Mouse (Mus musculus) lung, embryonic 14.5 days (tissue): Measurements from ENCODE around the gene Msl2. TPM values are rescaled to one million over a fixed set of nuclear protein-coding genes. Genes with fewer than 3 reads are reported as not detected.

Source experiments
- ATAC-seq: fragments of 200-750 bp; cut with Nextera tagmentation; 2 replicates; pipeline ENCODE4 v1.8.0; 2017; ENCODE audit warnings: mild to moderate bottlenecking, moderate TSS enrichment, moderate library complexity; ENCODE audit not compliant: insufficient read depth
- DNase-seq: peaks from one replicate; pipeline ENCODE4 v3.0.0-alpha.2; 2015
- H3K27ac ChIP-seq: fragments of 300-500 bp; sonication (generic); 2 replicates; pipeline ENCODE4 v1.5.1; 2014; ENCODE audit warnings: low read depth, mild to moderate bottlenecking, moderate library complexity
- H3K27me3 ChIP-seq: fragments of 300-500 bp; sonication (generic); 2 replicates; pipeline ENCODE4 v1.6.1; 2014; ENCODE audit warnings: low read length, control low read depth; ENCODE audit not compliant: insufficient read depth
- H3K36me3 ChIP-seq: fragments of 300-500 bp; sonication (generic); 2 replicates; pipeline ENCODE4 v1.6.1; 2014; ENCODE audit warnings: control low read depth; ENCODE audit not compliant: insufficient read depth
- H3K4me1 ChIP-seq: fragments of 300-500 bp; sonication (generic); 2 replicates; pipeline ENCODE4 v1.6.1; 2014; ENCODE audit warnings: antibody characterized with exemption, control low read depth; ENCODE audit not compliant: insufficient read depth
- H3K4me2 ChIP-seq: fragments of 300-500 bp; sonication (generic); 2 replicates; pipeline ENCODE4 v1.6.1; 2014; ENCODE audit warnings: mild to moderate bottlenecking
- H3K4me3 ChIP-seq: fragments of 300-500 bp; sonication (generic); 2 replicates; pipeline ENCODE4 v1.5.1; 2014; ENCODE audit warnings: low read depth, low read length
- H3K9ac ChIP-seq: fragments of 300-500 bp; sonication (generic); 2 replicates; pipeline ENCODE4 v1.6.1; 2014
- H3K9me3 ChIP-seq: fragments of 300-500 bp; sonication (generic); 2 replicates; pipeline ENCODE4 v1.6.1; 2016; ENCODE audit warnings: low read depth, low read length, control low read depth
- CTCF ChIP-seq: IDR thresholded peaks from 2 replicates; pipeline ENCODE4 v1.5.1; 2016; ENCODE audit warnings: antibody characterized with exemption, low read depth
- WGBS: fragments of 180-500 bp; shearing (Covaris S2); extraction: QIAGEN DNeasy Blood & Tissue Kit; methylation state at CpG from one replicate; pipeline ENCODE4 v1.1.7; 2014; 5-methylcytosine and 5-hydroxymethylcytosine counted together
- polyA plus RNA-seq: library from polyadenylated mRNA; unstranded; fragments of >200 nt; fragmentation: Nextera tagmentation; extraction: Ambion mirVana; gene quantifications from 2 replicates; pipeline ENCODE4 v1.2.1, GENCODE M21; 2014

Gene Msl2
- polyA plus RNA-seq, 1 experiment from 2014 or later = 8.4 TPM

GRCm38 (mm10) chr9:101074332-101075021 lies 576 bp downstream of the Msl2 start:
- under 1% methylated on average over 80 of the region's 100 CpGs for WGBS

GRCm38 (mm10) chr9:101075091-101075581 lies 1.2 kb downstream of the Msl2 start:
- Histone ChIP-seq H3K9me3 (no peaks in the 10 kb centered on the region), H3K4me2 (peak overlapping the region; percentile 94), H3K4me1 (peaks cover 18% of the 10 kb centered on the region), H3K36me3 (peaks cover 8% of the 10 kb centered on the region; the same call in 1 of the 2 replicates), H3K4me3 (peak overlapping the region; percentile 95), H3K27me3 (no peaks in the 10 kb centered on the region), H3K9ac (peak overlapping the region; percentile 98), H3K27ac (peak overlapping the region; percentile 100)
- TF ChIP-seq CTCF = no peak
- ATAC-seq (no peak), DNase-seq (peak; percentile 79)
- under 1% methylated on average over 25 of the region's 25 CpGs for WGBS

More at GRCm38 (mm10) chr9:101074332-101075021, 576 bp downstream of the Msl2 start:
- Histone ChIP-seq H3K36me3 (peaks cover 7% of the 10 kb centered on the region; the same call in 1 of the 2 replicates), H3K9ac (peak overlapping the region; percentile 98), H3K4me3 (peak overlapping the region; percentile 95), H3K4me2 (peak overlapping the region; percentile 94), H3K9me3 (no peaks in the 10 kb centered on the region), H3K27ac (peak overlapping the region; percentile 100), H3K4me1 (peaks cover 18% of the 10 kb centered on the region), H3K27me3 (no peaks in the 10 kb centered on the region)
- ATAC-seq = peak; percentile 81
- peak; percentile 88 for DNase-seq
- TF ChIP-seq CTCF = no peak

- no peak overlapping the region for H3K27ac ChIP-seq
- ATAC-seq (no peak), DNase-seq (no peak)
- H3K4me3 ChIP-seq = peak overlapping the region; percentile 95
- H3K4me1 ChIP-seq = peaks cover 18% of the 10 kb centered on the region
- no peaks in the 10 kb centered on the region for H3K9me3 ChIP-seq
- no peak for TF ChIP-seq CTCF
- H3K36me3 ChIP-seq = peaks cover 8% of the 10 kb centered on the region; the same call in 1 of the 2 replicates
- peak overlapping the region; percentile 94 for H3K4me2 ChIP-seq
- H3K27me3 ChIP-seq = no peaks in the 10 kb centered on the region
- peak overlapping the region; percentile 98 for H3K9ac ChIP-seq
- WGBS = under 1% methylated on average over 8 of the region's 8 CpGs
Measured at GRCm38 (mm10) chr9:101075694-101076093, 1.8 kb downstream of the Msl2 start.

GRCm38 (mm10) chr9:101076095-101076875 lies 2.4 kb downstream of the Msl2 start:
- under 1% methylated on average over 18 of the region's 18 CpGs for WGBS
- Histone ChIP-seq H3K27me3 (no peaks in the 10 kb centered on the region), H3K27ac (no peak overlapping the region), H3K9ac (peak overlapping the region; percentile 98), H3K4me2 (peak overlapping the region; percentile 94), H3K9me3 (no peaks in the 10 kb centered on the region), H3K4me3 (peak overlapping the region; percentile 95), H3K36me3 (peaks cover 8% of the 10 kb centered on the region; the same call in 1 of the 2 replicates), H3K4me1 (peaks cover 18% of the 10 kb centered on the region)
- ATAC-seq (no peak), DNase-seq (peak; percentile 52)
- TF ChIP-seq CTCF = no peak

- no peak for TF ChIP-seq CTCF
- ATAC-seq (no peak), DNase-seq (no peak)
- H3K27ac ChIP-seq = no peak overlapping the region
- peak overlapping the region; percentile 95 for H3K4me3 ChIP-seq
- H3K4me2 ChIP-seq = peak overlapping the region; percentile 94
- H3K27me3 ChIP-seq = no peaks in the 10 kb centered on the region
- peak overlapping the region; percentile 98 for H3K9ac ChIP-seq
- peaks cover 18% of the 10 kb centered on the region for H3K4me1 ChIP-seq
- H3K36me3 ChIP-seq = peaks cover 8% of the 10 kb centered on the region; the same call in 1 of the 2 replicates
- no peaks in the 10 kb centered on the region for H3K9me3 ChIP-seq
Measured at GRCm38 (mm10) chr9:101077486-101077885, 3.6 kb downstream of the Msl2 start.

- H3K36me3 ChIP-seq = peaks cover 8% of the 10 kb centered on the region; the same call in 1 of the 2 replicates
- no peak overlapping the region for H3K27ac ChIP-seq
- peak overlapping the region; percentile 95 for H3K4me3 ChIP-seq
- peak overlapping the region; percentile 94 for H3K4me2 ChIP-seq
- peaks cover 18% of the 10 kb centered on the region for H3K4me1 ChIP-seq
- WGBS = 66% methylated on average over 4 of the region's 4 CpGs
- ATAC-seq (no peak), DNase-seq (peak; percentile 19)
- no peaks in the 10 kb centered on the region for H3K27me3 ChIP-seq
- H3K9ac ChIP-seq = peak overlapping the region; percentile 20; the same call in 1 of the 2 replicates
- H3K9me3 ChIP-seq = no peaks in the 10 kb centered on the region
- no peak for TF ChIP-seq CTCF
Measured at GRCm38 (mm10) chr9:101078579-101078978, 4.7 kb downstream of the Msl2 start.
